Mouse (Mus musculus): Measurements from ENCODE around the gene Eif4e1b.

GRCm38 (mm10) chr13:54827992-54828391, 44.2 kb downstream of the Eif4e1b start:
- TF ChIP-seq CTCF (IDR thresholded peaks at IDR 0.05; ENCODE audit: low read depth, low read length) = no peak
- TF ChIP-seq POLR2A (IDR thresholded peaks at IDR 0.05; ENCODE audit: extremely low read depth, insufficient read depth, low read length) = no peak

All from liver, adult 2 months (tissue).